Mouse (Mus musculus) activated CD4-positive, CD25-positive, alpha-beta regulatory T cell, adult 9 weeks (primary cell): ENCODE data around the gene Foxp1. TPM values are rescaled to one million over a fixed set of nuclear protein-coding genes. Genes with fewer than 3 reads are reported as not detected.

Experiments used
- polyA plus RNA-seq: library from polyadenylated mRNA; unstranded; fragments of 100-300 nt; shearing (Covaris generic); gene quantifications from one replicate; pipeline ENCODE4 v1.2.1, GENCODE M21; 2017

Foxp1 gene
- polyA plus RNA-seq: 316 TPM

DNA sequence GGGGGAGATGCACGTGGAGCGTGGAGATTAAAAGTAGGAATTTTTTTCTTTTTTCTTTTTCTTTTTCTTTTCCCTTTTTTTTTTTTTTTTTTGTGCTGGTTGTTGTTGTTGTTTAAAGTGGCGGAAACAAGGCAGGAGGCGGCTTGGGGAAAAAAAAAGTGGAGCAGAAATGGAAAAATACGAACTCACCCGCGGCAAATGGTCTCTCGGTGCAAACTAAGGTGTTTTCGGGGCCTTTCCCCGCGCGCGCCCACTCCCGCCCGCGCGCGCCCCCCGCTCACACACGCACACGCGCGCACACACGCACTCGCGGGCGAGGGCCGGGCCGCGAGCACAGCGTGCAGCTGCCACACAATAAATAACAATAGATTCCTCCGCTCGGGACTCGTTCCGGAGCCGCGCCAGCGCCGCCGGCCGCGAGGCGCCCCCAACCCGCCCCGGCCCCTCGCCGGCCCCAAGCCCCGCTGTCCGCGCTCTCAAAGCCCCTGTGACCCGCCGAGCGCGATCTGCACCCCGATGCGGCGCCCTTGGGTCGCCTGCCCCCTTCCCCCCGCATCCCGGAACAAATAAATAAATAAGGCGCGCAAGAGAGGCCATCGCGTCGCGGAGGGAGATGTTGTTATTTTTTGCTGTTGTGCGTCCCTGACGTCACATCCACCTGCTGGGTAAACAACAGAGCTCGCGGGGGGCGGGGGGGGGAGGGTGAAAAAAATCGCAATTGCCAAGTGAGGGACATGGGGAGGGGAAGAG, at the start of gene Foxp1:
Foxp1 (minus strand) TSS at position 363 of the 750 bp plus-strand sequence.

Other genes with a start within 250 kb of the Foxp1 start
- gene Eif4e3, start 144.1 kb upstream of the Foxp1 start, polyA plus RNA-seq: 30.5 TPM
- gene Gm20696, start 144.1 kb upstream of the Foxp1 start, polyA plus RNA-seq: 13.3 TPM
- gene Gpr27, start 170.0 kb upstream of the Foxp1 start, polyA plus RNA-seq: not detected
- gene Prok2, start 203.7 kb upstream of the Foxp1 start, polyA plus RNA-seq: not detected